Mouse (Mus musculus): Measurements from ENCODE around the gene Col26a1. TPM values are rescaled to one million over a fixed set of nuclear protein-coding genes. Genes with fewer than 3 reads are reported as not detected.

Col26a1 gene
- total RNA-seq (2012; rRNA removed) (0.72 TPM in 1 of 2 replicates, not detected in the other), total RNA-seq (2014; rRNA removed) (not detected in 2 replicates), polyA plus RNA-seq (2012; ENCODE audit: insufficient read length, low read depth) (not detected in 2 replicates)

GRCm38 (mm10) chr5:136882788-136883439 is at the start of gene Col26a1:
Gene Col26a1, minus strand, starts transcription at chr5:136883209.
- Histone ChIP-seq H3K36me3 (replicated peaks in 1 of 2; ENCODE audit: control insufficient read depth in 1 of 2, insufficient read depth in 1 of 2, low read length in 1 of 2) (no peaks in the 10 kb centered on the region), H3K4me1 (ENCODE audit: control insufficient read depth in 1 of 2, insufficient read depth in 2 of 2) (no peaks in the 10 kb centered on the region), H3K4me2 (ENCODE audit: insufficient read depth, low read depth, poor library complexity, severe bottlenecking) (no peak within 1 kb of the TSS), H3K79me2 (replicated peaks; ENCODE audit: control insufficient read depth, extremely low read depth, insufficient read depth, poor library complexity, severe bottlenecking) (no peaks in the 10 kb centered on the region), H3K27ac (ENCODE audit: insufficient read depth, low read depth) (no peak within 1 kb of the TSS), H3K27me3 (replicated peaks) (peaks cover 87% of the 10 kb centered on the region), H3K4me3 (replicated peaks in 1 of 3; ENCODE audit: low read depth in 2 of 3, low read length in 2 of 3, poor library complexity in 1 of 3) (no peak within 1 kb of the TSS), H3K9ac (ENCODE audit: insufficient read depth, low read depth) (no peak within 1 kb of the TSS), H3K9me3 (replicated peaks; ENCODE audit: low read length) (peaks cover 6% of the 10 kb centered on the region)
- dilution Hi-C loops (cut with MboI; ENCODE audit: extremely low pct_ligation_motif_present, extremely low pct_unique_long_range_greater_than_20kb, low sequenced_read_pairs) (no loop called here), in situ Hi-C loops (cut with MboI; ENCODE audit: low pct_ligation_motif_present, low pct_unique_long_range_greater_than_20kb, low sequenced_read_pairs) (loop anchor here (5.0 kb wide), 1 partner anchor 91 kb away; no protein-coding TSS in a partner anchor)
- TF ChIP-seq ZMIZ1 (IDR thresholded peaks at IDR 0.05; ENCODE audit: low read depth, low read length) (no peak), ELF1 (IDR thresholded peaks at IDR 0.05; ENCODE audit: low read depth, low read length) (no peak), GABPA (IDR thresholded peaks at IDR 0.05; ENCODE audit: insufficient replicate concordance, low read depth, low read length) (no peak), MAFK (IDR thresholded peaks at IDR 0.05; ENCODE audit: insufficient replicate concordance, low read length) (no peak), BHLHE40 (IDR thresholded peaks at IDR 0.05; ENCODE audit: low read depth, low read length) (no peak), TCF12 (IDR thresholded peaks at IDR 0.05; ENCODE audit: low read depth, low read length) (no peak), MAX (IDR thresholded peaks at IDR 0.05; ENCODE audit: low read length) (no peak), CHD1 (IDR thresholded peaks at IDR 0.05; ENCODE audit: low read depth, low read length) (no peak), MYC (IDR thresholded peaks at IDR 0.05; ENCODE audit: low read depth, low read length) (no peak), JUN (IDR thresholded peaks at IDR 0.05; ENCODE audit: insufficient read depth, low read depth, low read length) (no peak), UBTF (IDR thresholded peaks at IDR 0.05; ENCODE audit: low read depth, low read length) (no peak)
- DNase-seq (ENCODE audit: extremely low read depth), result no peak

- no peaks in the 10 kb centered on the region for H3K79me2 ChIP-seq (replicated peaks; ENCODE audit: control insufficient read depth, extremely low read depth, insufficient read depth, poor library complexity, severe bottlenecking)
- peaks cover 0 to 2% of the 10 kb centered on the region in 2 experiments for H3K36me3 ChIP-seq (replicated peaks in 1 of 2; ENCODE audit: control insufficient read depth in 1 of 2, insufficient read depth in 1 of 2, low read length in 1 of 2)
- H3K4me3 ChIP-seq (replicated peaks in 1 of 3; ENCODE audit: low read depth in 2 of 3, low read length in 2 of 3, poor library complexity in 1 of 3), result no peak overlapping the region
- H3K9ac ChIP-seq (ENCODE audit: insufficient read depth, low read depth), result no peak overlapping the region
- H3K4me1 ChIP-seq (ENCODE audit: control insufficient read depth in 1 of 2, insufficient read depth in 2 of 2), result peaks cover 5 to 20% of the 10 kb centered on the region in 2 experiments
- dilution Hi-C loops (cut with MboI; ENCODE audit: extremely low pct_ligation_motif_present, extremely low pct_unique_long_range_greater_than_20kb, low sequenced_read_pairs) (no loop called here), in situ Hi-C loops (cut with MboI; ENCODE audit: low pct_ligation_motif_present, low pct_unique_long_range_greater_than_20kb, low sequenced_read_pairs) (no loop called here)
- H3K4me2 ChIP-seq (ENCODE audit: insufficient read depth, low read depth, poor library complexity, severe bottlenecking), result no peak overlapping the region
- no peaks in the 10 kb centered on the region for H3K9me3 ChIP-seq (replicated peaks; ENCODE audit: low read length)
- TF ChIP-seq KAT2A (IDR thresholded peaks at IDR 0.05; ENCODE audit: insufficient replicate concordance, low read length), result no peak
- no peak for DNase-seq (ENCODE audit: extremely low read depth)
- no peak overlapping the region for H3K27ac ChIP-seq (ENCODE audit: insufficient read depth, low read depth)
- no peaks in the 10 kb centered on the region for H3K27me3 ChIP-seq (replicated peaks)
These were observed 48.9 kb upstream of the Col26a1 start for GRCm38 (mm10) chr5:136931896-136932295.
